ENCODE assay signal across 15 mouse cellular contexts in the genomic region with DNA sequence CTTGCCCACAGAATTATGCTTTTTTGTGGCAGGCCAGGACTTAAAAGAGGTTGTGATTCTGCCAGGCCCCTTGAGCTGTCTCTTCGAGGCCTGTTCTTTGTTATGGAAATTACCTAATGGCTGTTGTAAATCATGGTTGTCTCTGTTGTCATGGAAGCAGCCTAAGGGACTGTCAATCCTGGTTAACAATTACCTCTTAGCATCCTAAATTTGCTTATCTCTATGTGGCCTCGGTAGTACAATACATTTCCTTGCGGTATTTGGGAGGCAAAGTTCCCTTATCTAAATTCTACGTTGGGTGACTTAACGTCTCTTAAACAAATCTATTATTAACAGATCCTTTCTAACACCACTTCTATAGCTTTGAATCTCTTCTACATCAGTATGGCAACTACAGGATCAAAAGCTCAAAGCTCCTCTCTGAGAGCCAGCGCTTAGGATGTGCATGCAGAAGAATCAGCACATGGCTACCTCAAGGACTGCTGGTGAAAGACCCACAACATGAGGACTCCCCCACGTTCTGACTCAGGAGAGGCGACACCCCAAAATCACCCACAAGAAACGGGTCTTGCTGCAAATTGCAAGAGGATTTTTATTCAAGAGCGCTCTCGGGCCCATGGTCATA. TPM values are rescaled to one million over a fixed set of nuclear protein-coding genes. Genes with fewer than 3 reads are reported as not detected.
A peak's percentile ranks its signal among the peaks of the same experiment; 100 is the strongest.
DNase-seq lines count a peak whose midpoint lies in the region; ATAC-seq and TF ChIP-seq lines count a peak whose summit lies in the region.
"Had no signal": no experiment of that assay in that cellular context is flagged by ENCODE, and none has a peak within 500 bp of the region (broad histone marks: within the 10 kb centered on the region; RNA-seq: fewer than 3 reads in every experiment).

No protein-coding gene starts in this region.

- no peaks in the 10 kb centered on the region for H3K36me3 ChIP-seq in forebrain, postnatal 0 days (ENCODE audit: insufficient read depth)
- no peaks in the 10 kb centered on the region for H3K36me3 ChIP-seq in midbrain, embryonic 12.5 days
- H3K36me3 ChIP-seq: stomach, embryonic 15.5 days had no signal

- no peak overlapping the region for H3K27ac ChIP-seq in forebrain, postnatal 0 days (ENCODE audit: low read depth, low read length)
- peak overlapping the region; percentile 62 for H3K27ac ChIP-seq in midbrain, embryonic 12.5 days (replicated peaks)
- H3K27ac ChIP-seq: stomach, embryonic 15.5 days had no signal

- no peaks in the 10 kb centered on the region for H3K27me3 ChIP-seq in forebrain, postnatal 0 days (ENCODE audit: insufficient read depth, low read length)
- H3K27me3 ChIP-seq in midbrain, embryonic 12.5 days: no peaks in the 10 kb centered on the region
- H3K27me3 ChIP-seq: stomach, embryonic 15.5 days had no signal

- peak; percentile 42 for DNase-seq in ES-CJ7 (ENCODE audit: low read depth, low spot score)
- peak; percentile 72 for DNase-seq in embryo, embryonic 10 days (ENCODE audit: low spot score)
- peak; percentile 11 for DNase-seq in forebrain, postnatal 0 days
- DNase-seq in layer of hippocampus, adult 8-10 months (ENCODE audit: low spot score in 2 of 2): no peak
- DNase-seq in thymus, adult 18-20 months: no peak
- no peak for DNase-seq in adipocyte (ENCODE audit: low spot score)
- DNase-seq: cerebellum, postnatal 10 days; kidney, adult 2 months; lung, adult 18-20 months; right cerebral cortex, postnatal 4 days; thymus, postnatal 4 days had no signal

- peak; percentile 55 for ATAC-seq in forebrain, postnatal 0 days
- ATAC-seq in midbrain, embryonic 12.5 days (ENCODE audit: low FRiP score, low read depth): peak; percentile 88
- ATAC-seq in megakaryocyte, adult 5-6 weeks (ENCODE audit: poor library complexity, severe bottlenecking): no peak
- ATAC-seq: CD4-positive, CD25-positive, alpha-beta regulatory T cell, adult 4 months had no signal

- H3K9ac ChIP-seq in forebrain, postnatal 0 days: no peak overlapping the region
- no peak overlapping the region for H3K9ac ChIP-seq in midbrain, embryonic 12.5 days (replicated peaks)
- H3K9ac ChIP-seq: stomach, embryonic 15.5 days had no signal

- no peak for TF ChIP-seq CTCF in forebrain, postnatal 0 days (IDR thresholded peaks at IDR 0.05; ENCODE audit: low read depth)

- no peaks in the 10 kb centered on the region for H3K4me1 ChIP-seq in forebrain, postnatal 0 days (ENCODE audit: insufficient read depth)
- peaks cover 9% of the 10 kb centered on the region; the same call in 1 of the 2 replicates for H3K4me1 ChIP-seq in midbrain, embryonic 12.5 days
- H3K4me1 ChIP-seq: stomach, embryonic 15.5 days had no signal

- no peak overlapping the region for H3K4me2 ChIP-seq in forebrain, postnatal 0 days (ENCODE audit: low read depth)
- H3K4me2 ChIP-seq in midbrain, embryonic 12.5 days (replicated peaks): no peak overlapping the region
- H3K4me2 ChIP-seq: stomach, embryonic 15.5 days had no signal

- H3K4me3 ChIP-seq in forebrain, postnatal 0 days (ENCODE audit: low read depth, low read length): no peak overlapping the region
- no peak overlapping the region for H3K4me3 ChIP-seq in midbrain, embryonic 12.5 days
- H3K4me3 ChIP-seq: stomach, embryonic 15.5 days had no signal

- WGBS in forebrain, postnatal 0 days: 29% methylated on average over 11 of the region's 11 CpGs
- WGBS in midbrain, embryonic 12.5 days: 22% methylated on average over 11 of the region's 11 CpGs

- no peaks in the 10 kb centered on the region for H3K9me3 ChIP-seq in forebrain, postnatal 0 days (ENCODE audit: low read length)
- H3K9me3 ChIP-seq in midbrain, embryonic 12.5 days: no peaks in the 10 kb centered on the region
- H3K9me3 ChIP-seq: stomach, embryonic 15.5 days had no signal

RNA-seq across cellular contexts. Expression of a gene that starts 6.2 kb away (rescaled TPM):
- 308 and 356 TPM in 2 replicates for total RNA-seq in forebrain, postnatal 0 days (2014; rRNA removed)
- polyA plus RNA-seq in forebrain, postnatal 0 days (2015; fragmentation: Nextera tagmentation; extraction: Ambion mirVana): 0.34 TPM in 1 of 2 replicates, not detected in the other
- 5.8 TPM in 2 replicates for polyA plus RNA-seq in midbrain, embryonic 12.5 days (2016; fragmentation: Nextera tagmentation; extraction: Ambion mirVana)
- total RNA-seq in layer of hippocampus, adult 8-10 months (2022): 1 to 10 TPM; 2.8 to 4.8 (median 3.2) TPM
- total RNA-seq in megakaryocyte, adult 5-6 weeks (2015): 139 and 162 TPM in 2 replicates
- 615 and 635 TPM in 2 replicates for total RNA-seq in megakaryocyte, adult 5-6 weeks (2017)

RNA-seq across cellular contexts. Expression of a gene that starts 6.8 kb away (rescaled TPM):
- 282 and 307 TPM in 2 replicates for total RNA-seq in forebrain, postnatal 0 days (2014; rRNA removed)
- polyA plus RNA-seq in forebrain, postnatal 0 days (2015; fragmentation: Nextera tagmentation; extraction: Ambion mirVana): not detected in 2 replicates
- polyA plus RNA-seq in midbrain, embryonic 12.5 days (2016; fragmentation: Nextera tagmentation; extraction: Ambion mirVana): 0.97 and 1.4 TPM in 2 replicates
- 10 to 100 TPM; 11.6 to 17.1 (median 13.7) TPM for total RNA-seq in layer of hippocampus, adult 8-10 months (2022)
- total RNA-seq in megakaryocyte, adult 5-6 weeks (2015): 5.8 and 10.7 TPM in 2 replicates
- 595 and 644 TPM in 2 replicates for total RNA-seq in megakaryocyte, adult 5-6 weeks (2017)
- polyA plus RNA-seq: CD4-positive, CD25-positive, alpha-beta regulatory T cell, adult 4 months had no signal

RNA-seq across cellular contexts. Expression of a gene that starts 10.6 kb away (rescaled TPM):
- 277 and 308 TPM in 2 replicates for total RNA-seq in forebrain, postnatal 0 days (2014; rRNA removed)
- 0.75 and 1.3 TPM in 2 replicates for polyA plus RNA-seq in forebrain, postnatal 0 days (2015; fragmentation: Nextera tagmentation; extraction: Ambion mirVana)
- 6.0 and 10.1 TPM in 2 replicates for polyA plus RNA-seq in midbrain, embryonic 12.5 days (2016; fragmentation: Nextera tagmentation; extraction: Ambion mirVana)
- 10 to 100 TPM; 30.3 to 49.1 (median 42.8) TPM for total RNA-seq in layer of hippocampus, adult 8-10 months (2022)
- 37.0 and 141 TPM in 2 replicates for total RNA-seq in megakaryocyte, adult 5-6 weeks (2015)
- 82.6 and 194 TPM in 2 replicates for total RNA-seq in megakaryocyte, adult 5-6 weeks (2017)

RNA-seq across cellular contexts. Expression of a gene that starts 11.8 kb away (rescaled TPM):
- total RNA-seq in forebrain, postnatal 0 days (2014; rRNA removed): 342 and 560 TPM in 2 replicates
- 12.1 and 14.6 TPM in 2 replicates for polyA plus RNA-seq in forebrain, postnatal 0 days (2015; fragmentation: Nextera tagmentation; extraction: Ambion mirVana)
- polyA plus RNA-seq in midbrain, embryonic 12.5 days (2016; fragmentation: Nextera tagmentation; extraction: Ambion mirVana): 21.4 and 30.7 TPM in 2 replicates
- 10 to 100 TPM in 2 of 4 experiments, 1 to 10 TPM in 2; 8.1 to 36.7 (median 16.0) TPM for total RNA-seq in layer of hippocampus, adult 8-10 months (2022)
- 5.0 and 7.6 TPM in 2 replicates for total RNA-seq in megakaryocyte, adult 5-6 weeks (2015)
- 3,924 and 4,338 TPM in 2 replicates for total RNA-seq in megakaryocyte, adult 5-6 weeks (2017)

RNA-seq across cellular contexts. Expression of a gene that starts 12.1 kb away (rescaled TPM):
- total RNA-seq in forebrain, postnatal 0 days (2014; rRNA removed): 131 and 141 TPM in 2 replicates
- 0.65 and 0.73 TPM in 2 replicates for polyA plus RNA-seq in forebrain, postnatal 0 days (2015; fragmentation: Nextera tagmentation; extraction: Ambion mirVana)
- polyA plus RNA-seq in midbrain, embryonic 12.5 days (2016; fragmentation: Nextera tagmentation; extraction: Ambion mirVana): 2.2 and 3.1 TPM in 2 replicates
- total RNA-seq in layer of hippocampus, adult 8-10 months (2022): 10 to 100 TPM; 10.8 to 28.3 (median 22.4) TPM
- 262 and 280 TPM in 2 replicates for total RNA-seq in megakaryocyte, adult 5-6 weeks (2015)
- total RNA-seq in megakaryocyte, adult 5-6 weeks (2017): 409 and 426 TPM in 2 replicates
- polyA plus RNA-seq: CD4-positive, CD25-positive, alpha-beta regulatory T cell, adult 4 months had no signal

Comparison
In these comparisons a context has a peak if more than half of its experiments do, and no peak if none do; other contexts are left out.
1. DNase-seq: peak in ES-CJ7 (single experiment), embryo, embryonic 10 days (single experiment) and forebrain, postnatal 0 days (single experiment); none in layer of hippocampus, adult 8-10 months (0 of 2), thymus, adult 18-20 months (0 of 2) and adipocyte (single experiment).
2. RNA of a gene that starts 6.2 kb away (total RNA-seq): 139 to 635 TPM in megakaryocyte, adult 5-6 weeks and 308 to 356 TPM in forebrain, postnatal 0 days; 2.8 to 4.8 TPM in layer of hippocampus, adult 8-10 months; every median in the first group is over 10 times any median in the second.